Mouse (Mus musculus): ENCODE measurements at regions not wholly inside any gene's neighbourhood (a gene's known extent, or its start where the extent isn't known, plus 50 kb on each side); places are given as distances from the start of the nearest gene placed in this dataset.

- no peak for TF ChIP-seq EP300 (IDR thresholded peaks at IDR 0.05; ENCODE audit: low read depth)
- no peak for TF ChIP-seq CTCF (IDR thresholded peaks at IDR 0.05; ENCODE audit: low read depth)
Measured at GRCm38 (mm10) chrX:57798394-57798793, 224.1 kb upstream of the Zic3 start.
